Mouse (Mus musculus) cerebellum, postnatal 10 days (tissue): ENCODE results near the gene Fam214a.
A peak's percentile ranks its signal among the peaks of the same experiment; 100 is the strongest.
"Not testable (repeated sequence)": the region's sequence is repeated elsewhere in the genome, so short reads cannot be mapped to it uniquely, and the experiment has no call there.

Experiments used
- DNase-seq, 2 experiments: peaks; one replicate each; pipeline ENCODE4 v3.0.0; 2021; ENCODE audit warnings: mixed read lengths in 2 of 2

Fam214a gene

GRCm38 (mm10) chr9:74982722-74983121 lies 30.0 kb downstream of the Fam214a start:
- not testable (repeated sequence) for DNase-seq

GRCm38 (mm10) chr9:74985173-74985715 lies 32.6 kb downstream of the Fam214a start:
- no peak for DNase-seq

- no peak for DNase-seq
Observed at GRCm38 (mm10) chr9:74985770-74986169, 33.1 kb downstream of the Fam214a start.

GRCm38 (mm10) chr9:74988893-74989460 lies 36.3 kb downstream of the Fam214a start:
- no peak for DNase-seq

GRCm38 (mm10) chr9:74989990-74990389 lies 37.3 kb downstream of the Fam214a start:
- DNase-seq, result no peak

GRCm38 (mm10) chr9:74994611-74995257 lies 42.0 kb downstream of the Fam214a start:
- DNase-seq, result no peak

- no peak for DNase-seq
Observed at GRCm38 (mm10) chr9:74996349-74996748, 43.7 kb downstream of the Fam214a start.

GRCm38 (mm10) chr9:74997976-74998375 lies 45.3 kb downstream of the Fam214a start:
- DNase-seq, result no peak

GRCm38 (mm10) chr9:75001006-75001405 lies 48.3 kb downstream of the Fam214a start:
- no peak for DNase-seq

GRCm38 (mm10) chr9:75001611-75002204 lies 49.0 kb downstream of the Fam214a start:
- DNase-seq, result peak; percentile 78

GRCm38 (mm10) chr9:75002262-75002661 lies 49.6 kb downstream of the Fam214a start:
- peak in 1 of 2 experiments; percentile 28 for DNase-seq

GRCm38 (mm10) chr9:75004203-75004602 lies 51.5 kb downstream of the Fam214a start:
- DNase-seq, result no peak

- DNase-seq, result no peak
Observed at GRCm38 (mm10) chr9:75016591-75016990, 63.9 kb downstream of the Fam214a start.

GRCm38 (mm10) chr9:75019181-75019580 lies 66.5 kb downstream of the Fam214a start:
- no peak for DNase-seq

GRCm38 (mm10) chr9:75019592-75019991 lies 66.9 kb downstream of the Fam214a start:
- DNase-seq, result no peak

GRCm38 (mm10) chr9:75020561-75020960 lies 67.9 kb downstream of the Fam214a start:
- DNase-seq, result no peak

GRCm38 (mm10) chr9:75022546-75022945 lies 69.9 kb downstream of the Fam214a start:
- no peak for DNase-seq

GRCm38 (mm10) chr9:75023150-75023894 lies 70.6 kb downstream of the Fam214a start:
- no peak for DNase-seq

GRCm38 (mm10) chr9:75024089-75024488 lies 71.4 kb downstream of the Fam214a start:
- no peak for DNase-seq

- no peak for DNase-seq
Observed at GRCm38 (mm10) chr9:75025689-75026088, 73.0 kb downstream of the Fam214a start.

- DNase-seq, result no peak
Observed at GRCm38 (mm10) chr9:75032408-75032807, 79.7 kb downstream of the Fam214a start.

- peak in 1 of 2 experiments; percentile 27 for DNase-seq
Observed at GRCm38 (mm10) chr9:75033141-75033540, 80.5 kb downstream of the Fam214a start.

GRCm38 (mm10) chr9:75034691-75035090 lies 82.0 kb downstream of the Fam214a start:
- no peak for DNase-seq
